Comparison of ENCODE assay signal across 9 mouse cellular contexts in genomic region chr19:25445054-25445453, GRCm38 (mm10).
DNase-seq lines count a peak whose midpoint lies in the region; ATAC-seq and TF ChIP-seq lines count a peak whose summit lies in the region.
"Had no signal": no experiment of that assay in that cellular context is flagged by ENCODE, and none has a peak within 500 bp of the region (broad histone marks: within the 10 kb centered on the region; RNA-seq: fewer than 3 reads in every experiment).

No protein-coding gene starts in this region.

- TF ChIP-seq POLR2A in cortical plate, adult 2 months (IDR thresholded peaks at IDR 0.05; ENCODE audit: extremely low read depth, insufficient read depth, low read length) = no peak

- no peaks in the 10 kb centered on the region for H3K27me3 ChIP-seq in intestine, embryonic 14.5 days (replicated peaks; ENCODE audit: control insufficient read depth, insufficient read depth, low read length)
- H3K27me3 ChIP-seq in intestine, embryonic 15.5 days (replicated peaks) = no peaks in the 10 kb centered on the region; the same call in 1 of the 2 replicates
- H3K27me3 ChIP-seq in neural tube, embryonic 12.5 days (replicated peaks) = no peaks in the 10 kb centered on the region
- H3K27me3 ChIP-seq: embryonic facial prominence, embryonic 15.5 days had no signal

- H3K4me3 ChIP-seq in intestine, embryonic 14.5 days (ENCODE audit: low read depth, low read length) = no peak overlapping the region
- H3K4me3 ChIP-seq in intestine, embryonic 15.5 days (replicated peaks) = no peak overlapping the region
- H3K4me3 ChIP-seq in cortical plate, adult 2 months (ENCODE audit: insufficient read depth, low read length) = no peak overlapping the region
- H3K4me3 ChIP-seq in neural tube, embryonic 12.5 days = no peak overlapping the region
- H3K4me3 ChIP-seq: embryonic facial prominence, embryonic 15.5 days had no signal

- H3K36me3 ChIP-seq in intestine, embryonic 14.5 days (ENCODE audit: control insufficient read depth, insufficient read depth, low read length) = no peaks in the 10 kb centered on the region
- no peaks in the 10 kb centered on the region for H3K36me3 ChIP-seq in intestine, embryonic 15.5 days
- H3K36me3 ChIP-seq in neural tube, embryonic 12.5 days = no peaks in the 10 kb centered on the region
- H3K36me3 ChIP-seq: embryonic facial prominence, embryonic 15.5 days had no signal

- no peaks in the 10 kb centered on the region for H3K9me3 ChIP-seq in intestine, embryonic 14.5 days (ENCODE audit: control insufficient read depth, low read length)
- H3K9me3 ChIP-seq in intestine, embryonic 15.5 days = no peaks in the 10 kb centered on the region
- no peaks in the 10 kb centered on the region for H3K9me3 ChIP-seq in neural tube, embryonic 12.5 days
- H3K9me3 ChIP-seq: embryonic facial prominence, embryonic 15.5 days had no signal

- no peak overlapping the region for H3K27ac ChIP-seq in intestine, embryonic 14.5 days (ENCODE audit: low read depth)
- no peak overlapping the region for H3K27ac ChIP-seq in intestine, embryonic 15.5 days
- H3K27ac ChIP-seq in cortical plate, adult 2 months (ENCODE audit: insufficient read depth, low read length) = no peak overlapping the region
- no peak overlapping the region for H3K27ac ChIP-seq in neural tube, embryonic 12.5 days
- H3K27ac ChIP-seq: embryonic facial prominence, embryonic 15.5 days had no signal

- DNase-seq in intestine, embryonic 14.5 days (ENCODE audit: low spot score) = peak; percentile 84
- DNase-seq in ZHBTc4 (ENCODE audit: low read depth, low spot score) = peak; percentile 81
- peak; percentile 25 for DNase-seq in heart, postnatal 25 days (ENCODE audit: low spot score)
- peak; percentile 72 to 75 for DNase-seq in left cerebral cortex, postnatal 10 days (ENCODE audit: extremely low spot score in 1 of 2, low spot score in 2 of 2)
- DNase-seq in thymus, postnatal 10 days (ENCODE audit: low spot score in 2 of 2) = peak; percentile 17 to 72

- no peak overlapping the region for H3K9ac ChIP-seq in intestine, embryonic 14.5 days (ENCODE audit: low read length)
- no peak overlapping the region for H3K9ac ChIP-seq in intestine, embryonic 15.5 days
- no peak overlapping the region for H3K9ac ChIP-seq in neural tube, embryonic 12.5 days
- H3K9ac ChIP-seq: embryonic facial prominence, embryonic 15.5 days had no signal

- no peak for ATAC-seq in intestine, embryonic 14.5 days (replicated peaks; ENCODE audit: low FRiP score, low TSS enrichment, low read depth)
- ATAC-seq in intestine, embryonic 15.5 days = no peak
- 0 out of 2 replicates have a peak, but pooled peaks have one; percentile 44 for ATAC-seq in neural tube, embryonic 12.5 days (ENCODE audit: low FRiP score, low read depth)

- peak; percentile 89 for TF ChIP-seq CTCF in cortical plate, adult 2 months (IDR thresholded peaks at IDR 0.05; ENCODE audit: extremely low read depth, insufficient read depth, low read length)

- intact Hi-C loops in heart, postnatal 25 days (cut with DNase I) = loop anchor here (2.0 to 5.0 kb wide), 3 partner anchors 38 to 483 kb away; partner anchors contain the start of gene Cbwd1
- intact Hi-C loops in left cerebral cortex, postnatal 10 days (cut with DNase I) = loop anchor here (5.0 kb wide), 1 partner anchor 313 kb away; no protein-coding TSS in a partner anchor

- H3K4me2 ChIP-seq in intestine, embryonic 14.5 days (ENCODE audit: low read length) = no peak overlapping the region
- H3K4me2 ChIP-seq in intestine, embryonic 15.5 days (replicated peaks) = no peak overlapping the region
- H3K4me2 ChIP-seq in neural tube, embryonic 12.5 days (replicated peaks) = no peak overlapping the region
- H3K4me2 ChIP-seq: embryonic facial prominence, embryonic 15.5 days had no signal

- 24% methylated on average over 7 of the region's 7 CpGs for WGBS in intestine, embryonic 14.5 days
- WGBS in intestine, embryonic 15.5 days = 22% methylated on average over 7 of the region's 7 CpGs
- WGBS in neural tube, embryonic 12.5 days = 29% methylated on average over 7 of the region's 7 CpGs

- no peaks in the 10 kb centered on the region for H3K4me1 ChIP-seq in intestine, embryonic 14.5 days (replicated peaks; ENCODE audit: control insufficient read depth, insufficient read depth, low read length)
- H3K4me1 ChIP-seq in intestine, embryonic 15.5 days (replicated peaks) = no peaks in the 10 kb centered on the region
- no peaks in the 10 kb centered on the region for H3K4me1 ChIP-seq in cortical plate, adult 2 months (ENCODE audit: control insufficient read depth, insufficient read depth, low read length)
- H3K4me1 ChIP-seq in neural tube, embryonic 12.5 days = no peaks in the 10 kb centered on the region
- H3K4me1 ChIP-seq: embryonic facial prominence, embryonic 15.5 days had no signal

Comparison
In these comparisons a context has a peak if more than half of its experiments do, and no peak if none do; other contexts are left out.
1. DNase-seq: peak in every context shown above with its lines; median percentile 84 in intestine, embryonic 14.5 days; 81 in ZHBTc4; 74 in left cerebral cortex, postnatal 10 days; 44 in thymus, postnatal 10 days; 25 in heart, postnatal 25 days.